ENCODE assay signal across 8 mouse cellular contexts in genomic region chr12:79613061-79613788, GRCm38 (mm10).
DNase-seq lines count a peak whose midpoint lies in the region; ATAC-seq and TF ChIP-seq lines count a peak whose summit lies in the region.

No protein-coding gene starts in this region.

- 81% methylated on average over 8 of the region's 8 CpGs for WGBS in heart, embryonic 10.5 days
- 78% methylated on average over 8 of the region's 8 CpGs for WGBS in embryonic facial prominence, embryonic 14.5 days

- H3K4me3 ChIP-seq in heart, embryonic 10.5 days: no peak overlapping the region
- H3K4me3 ChIP-seq in E14TG2a.4 (replicated peaks; ENCODE audit: low read length): peak overlapping the region; percentile 32
- H3K4me3 ChIP-seq in embryonic facial prominence, embryonic 14.5 days (ENCODE audit: low read depth, low read length): no peak overlapping the region

- no peaks in the 10 kb centered on the region for H3K9me3 ChIP-seq in heart, embryonic 10.5 days
- H3K9me3 ChIP-seq in E14TG2a.4 (ENCODE audit: low read length): no peaks in the 10 kb centered on the region
- no peaks in the 10 kb centered on the region for H3K9me3 ChIP-seq in embryonic facial prominence, embryonic 14.5 days (ENCODE audit: control insufficient read depth, low read length)

- no peak overlapping the region for H3K9ac ChIP-seq in embryonic facial prominence, embryonic 14.5 days (ENCODE audit: low read depth, low read length)

- no peak for DNase-seq in heart, embryonic 10.5 days (ENCODE audit: low spot score)
- DNase-seq in heart, adult 9 months (ENCODE audit: low spot score in 2 of 2): no peak
- no peak for DNase-seq in embryonic facial prominence, embryonic 14.5 days (ENCODE audit: low spot score)
- DNase-seq in lung, postnatal 36 days: peak; percentile 21
- no peak for DNase-seq in frontal cortex, postnatal 14 days (ENCODE audit: low spot score in 2 of 2)
- DNase-seq in thymus, postnatal 4 days: no peak

- H3K27me3 ChIP-seq in heart, embryonic 10.5 days (ENCODE audit: insufficient read depth, poor library complexity, severe bottlenecking): no peaks in the 10 kb centered on the region
- no peaks in the 10 kb centered on the region for H3K27me3 ChIP-seq in E14TG2a.4 (ENCODE audit: insufficient read depth, low read length)
- H3K27me3 ChIP-seq in embryonic facial prominence, embryonic 14.5 days (replicated peaks; ENCODE audit: control insufficient read depth, insufficient read depth, low read length): no peaks in the 10 kb centered on the region

- no peak for TF ChIP-seq CTCF in E14TG2a.4 (conservative IDR thresholded peaks at IDR 0.05; ENCODE audit: low read length)

- H3K36me3 ChIP-seq in heart, embryonic 10.5 days: no peaks in the 10 kb centered on the region
- H3K36me3 ChIP-seq in E14TG2a.4 (ENCODE audit: insufficient read depth, low read length): no peaks in the 10 kb centered on the region
- no peaks in the 10 kb centered on the region for H3K36me3 ChIP-seq in embryonic facial prominence, embryonic 14.5 days (ENCODE audit: control insufficient read depth, insufficient read depth, low read length)

- no peak overlapping the region for H3K4me2 ChIP-seq in embryonic facial prominence, embryonic 14.5 days (ENCODE audit: low read depth, low read length)

- ATAC-seq in embryonic facial prominence, embryonic 14.5 days (ENCODE audit: low read depth): no peak
- peak; percentile 43 for ATAC-seq in inflammation-experienced regulatory T-cells, adult 6 months

- H3K27ac ChIP-seq in heart, embryonic 10.5 days: peak overlapping the region; percentile 76
- peak overlapping the region; percentile 81 for H3K27ac ChIP-seq in embryonic facial prominence, embryonic 14.5 days (replicated peaks; ENCODE audit: low read depth, low read length)

- H3K4me1 ChIP-seq in heart, embryonic 10.5 days: peaks cover 55% of the 10 kb centered on the region
- peaks cover 31% of the 10 kb centered on the region for H3K4me1 ChIP-seq in E14TG2a.4 (replicated peaks; ENCODE audit: low read depth, low read length)
- H3K4me1 ChIP-seq in embryonic facial prominence, embryonic 14.5 days (ENCODE audit: control insufficient read depth, insufficient read depth, low read length): peaks cover 36% of the 10 kb centered on the region
